Mouse (Mus musculus) megakaryocyte-erythroid progenitor cell, adult 5-6 weeks (primary cell): ENCODE measurements around the gene Disc1. TPM values are rescaled to one million over a fixed set of nuclear protein-coding genes. Genes with fewer than 3 reads are reported as not detected.
A peak's percentile ranks its signal among the peaks of the same experiment; 100 is the strongest.

Experiments used
- ATAC-seq: replicated peaks from 2 replicates; pipeline ENCODE4 v1.8.0; 2016; ENCODE audit warnings: mild to moderate bottlenecking, inconsistent platforms; ENCODE audit not compliant: severe bottlenecking, poor library complexity, low FRiP score, low TSS enrichment
- total RNA-seq, 2 experiments: library from RNA; stranded (forward) in 1 of 2; stranded (reverse) in 1 of 2; fragments of 200-1000, 215-1000 nt in 1 of 2; fragments of >200 nt in 1 of 2; fragmentation: Nextera tagmentation in 1 of 2; gene quantifications; 2 replicates each; pipeline ENCODE4 v1.2.3; 2014 to 2017

The Disc1 gene
- total RNA-seq (2014; fragmentation: Nextera tagmentation): not detected in 2 replicates
- total RNA-seq (2017): 0.69 TPM in 1 of 2 replicates, not detected in the other

DNA sequence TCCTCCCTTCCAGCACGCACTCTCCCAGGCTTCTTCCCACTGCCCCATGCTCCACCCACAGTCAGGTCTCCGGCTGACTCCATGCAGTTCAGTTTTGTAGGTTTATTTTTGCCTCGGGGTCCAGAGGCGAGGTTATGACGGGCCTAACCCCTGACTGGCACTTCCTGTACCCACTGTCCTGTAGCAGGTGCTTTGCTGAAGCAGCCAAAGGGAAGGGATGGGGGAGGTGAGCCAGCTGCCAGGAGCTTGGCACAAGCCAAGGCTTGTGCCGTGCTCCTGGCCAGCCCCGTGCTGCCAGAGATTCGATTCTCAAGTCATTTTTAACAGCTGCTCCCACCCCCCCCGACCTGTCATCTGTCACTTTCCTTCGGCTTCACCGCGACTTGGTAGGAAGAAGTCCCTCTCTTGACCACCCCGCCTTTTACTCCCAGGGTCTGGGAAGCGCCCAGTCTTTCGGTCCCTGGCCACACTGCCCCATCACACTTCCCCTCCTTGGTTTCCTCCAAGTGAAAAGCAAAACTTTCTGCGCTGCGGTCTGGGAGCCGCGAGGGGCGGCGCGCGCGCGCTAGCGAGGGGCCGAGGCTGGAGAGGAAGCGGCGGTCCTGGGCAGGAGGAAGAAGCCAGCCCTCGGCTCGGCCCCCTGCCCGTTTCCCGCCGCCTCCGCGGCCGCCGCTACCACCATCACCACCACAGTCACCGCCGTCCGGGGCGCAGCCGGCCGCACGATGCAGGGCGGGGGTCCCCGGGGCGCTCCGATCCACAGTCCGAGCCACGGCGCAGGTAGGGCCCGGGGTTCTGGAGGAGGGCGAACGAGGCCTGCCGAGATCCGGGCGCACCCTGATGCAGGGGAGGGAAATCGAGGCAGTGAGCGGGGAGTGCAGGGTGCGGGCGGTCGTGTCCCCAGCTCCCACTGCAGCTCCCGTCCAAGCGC, at the start of gene Disc1:
Gene Disc1, plus strand, starts transcription at position 691 of the 931 bp plus-strand sequence.
- no peak for ATAC-seq

- ATAC-seq: peak; percentile 97
Measured at GRCm38 (mm10) chr8:125012695-125013627, 41.0 kb upstream of the Disc1 start, which contains the start of gene Tsnax. Tsnax (plus strand) TSS chr8:125012997.

DNA sequence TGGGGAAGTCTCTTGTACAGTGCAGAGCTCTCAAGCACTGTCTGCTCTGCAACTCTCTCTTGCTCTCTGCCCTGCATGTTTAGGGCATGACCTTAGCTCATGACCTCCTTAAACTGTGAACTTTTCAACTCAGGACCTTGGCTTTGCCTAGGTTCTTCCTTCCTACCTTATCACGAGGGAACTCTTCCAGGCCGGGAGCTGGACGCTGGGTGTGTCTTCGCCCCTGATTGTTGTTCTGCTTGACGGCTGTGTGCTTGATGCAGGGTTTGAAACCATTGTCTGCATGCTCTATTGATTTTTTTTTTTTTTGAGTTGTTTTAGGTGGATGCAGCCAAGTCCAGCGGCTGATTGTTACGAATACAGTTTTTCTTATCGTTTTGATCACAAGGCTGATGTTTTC, 29.9 kb upstream of the Disc1 start:
- no peak for ATAC-seq

GRCm38 (mm10) chr8:125027211-125027610, 26.8 kb upstream of the Disc1 start:
- no peak for ATAC-seq

GRCm38 (mm10) chr8:125028841-125029240, 25.2 kb upstream of the Disc1 start:
- no peak for ATAC-seq

DNA sequence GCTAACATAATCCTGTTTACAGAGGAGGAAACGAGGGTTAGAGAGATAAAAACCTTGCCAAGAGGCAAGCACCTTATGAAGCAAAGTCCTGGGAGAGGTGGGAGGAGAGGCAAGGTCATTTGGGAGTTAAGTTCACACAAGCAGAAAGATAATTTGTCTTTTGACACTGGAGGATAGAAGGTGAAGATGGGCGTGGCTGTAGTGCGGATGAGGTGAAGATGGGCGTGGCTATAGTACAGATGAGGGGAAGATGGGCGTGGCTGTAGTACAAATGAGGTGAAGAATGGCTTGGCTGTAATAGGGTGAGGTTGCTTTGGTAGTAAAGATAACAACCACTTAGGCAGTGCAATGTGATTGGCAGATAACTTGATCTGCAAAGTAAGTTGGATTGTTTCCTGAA, 22.7 kb upstream of the Disc1 start:
- peak; percentile 89 for ATAC-seq

- peak; percentile 64 for ATAC-seq
Measured at GRCm38 (mm10) chr8:125034669-125035068, 19.3 kb upstream of the Disc1 start.

DNA sequence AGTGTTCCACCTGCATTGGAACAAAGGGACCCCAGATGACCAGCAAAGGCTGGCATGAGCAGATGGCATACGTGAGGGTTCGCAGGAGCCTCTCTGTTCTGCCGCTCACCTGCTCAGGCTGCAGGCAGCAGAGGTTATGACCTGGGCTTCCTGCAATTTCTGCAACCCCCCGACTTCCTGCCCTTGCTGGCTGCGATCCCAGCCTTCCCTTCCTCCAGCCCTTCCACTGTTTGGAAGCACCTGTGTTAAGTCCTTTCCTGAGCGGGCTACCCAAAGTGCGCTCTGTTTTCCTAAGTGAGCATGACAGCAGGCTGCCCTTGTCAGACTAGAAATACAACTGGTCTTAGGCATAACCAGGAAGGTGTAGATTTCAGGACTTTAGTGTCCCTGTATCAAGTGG, 16.9 kb upstream of the Disc1 start:
- no peak for ATAC-seq

DNA sequence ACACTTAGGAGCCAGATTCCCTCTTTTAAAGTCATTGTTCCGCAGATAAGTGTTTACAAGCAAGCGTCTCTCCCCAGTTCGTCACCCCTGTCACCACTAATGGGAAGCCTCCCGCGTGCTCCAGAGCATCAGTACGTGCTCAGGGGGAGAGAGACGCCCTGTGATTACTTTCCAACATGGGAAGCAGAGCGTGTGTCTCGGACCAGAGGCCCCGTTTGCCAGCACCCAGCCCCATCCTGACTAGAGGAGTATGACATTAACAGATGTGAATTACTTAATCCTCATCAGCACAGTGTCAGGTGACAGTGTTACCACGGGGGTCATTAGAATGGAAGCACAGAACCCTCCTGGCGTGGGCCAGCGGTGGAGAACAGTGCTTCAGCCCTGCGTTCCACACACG, 15.3 kb upstream of the Disc1 start:
- no peak for ATAC-seq

DNA sequence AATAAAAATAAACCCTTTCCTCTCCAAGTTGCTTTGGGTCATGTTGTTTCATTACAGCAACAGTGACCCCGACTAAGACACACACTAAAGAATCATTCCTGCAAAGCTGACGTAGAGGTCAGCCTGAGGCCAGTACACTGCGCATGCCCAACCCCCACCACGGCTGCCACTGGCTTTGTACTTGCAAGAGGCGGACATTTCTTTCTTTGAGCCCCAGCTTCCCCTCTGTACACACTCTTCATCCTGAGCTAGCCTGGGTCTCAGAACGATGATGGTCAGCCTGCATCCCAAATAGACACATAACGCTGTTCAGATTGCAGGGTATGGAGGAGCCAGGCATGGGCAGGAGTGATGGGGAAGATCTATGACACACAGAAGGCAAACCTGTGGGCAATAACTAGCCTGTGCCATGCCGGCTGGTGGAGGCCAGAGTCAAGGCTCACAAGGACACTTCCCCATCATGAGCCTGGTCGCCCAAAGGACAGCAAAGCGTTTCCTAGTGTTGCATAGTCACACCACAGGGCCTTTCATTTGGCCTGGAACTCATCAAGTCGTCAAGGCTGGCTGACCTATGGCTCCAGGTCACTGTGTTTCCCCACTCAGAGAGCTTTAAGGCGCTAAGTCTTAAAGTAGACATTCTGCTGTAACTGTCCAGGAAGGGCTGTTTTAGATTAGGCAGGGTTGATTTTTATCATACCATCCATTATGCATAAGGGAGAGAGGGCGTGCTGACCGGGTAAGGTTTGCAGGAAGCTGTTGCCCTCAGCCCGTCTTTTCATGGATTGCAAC, 13.2 kb upstream of the Disc1 start:
- no peak for ATAC-seq

DNA sequence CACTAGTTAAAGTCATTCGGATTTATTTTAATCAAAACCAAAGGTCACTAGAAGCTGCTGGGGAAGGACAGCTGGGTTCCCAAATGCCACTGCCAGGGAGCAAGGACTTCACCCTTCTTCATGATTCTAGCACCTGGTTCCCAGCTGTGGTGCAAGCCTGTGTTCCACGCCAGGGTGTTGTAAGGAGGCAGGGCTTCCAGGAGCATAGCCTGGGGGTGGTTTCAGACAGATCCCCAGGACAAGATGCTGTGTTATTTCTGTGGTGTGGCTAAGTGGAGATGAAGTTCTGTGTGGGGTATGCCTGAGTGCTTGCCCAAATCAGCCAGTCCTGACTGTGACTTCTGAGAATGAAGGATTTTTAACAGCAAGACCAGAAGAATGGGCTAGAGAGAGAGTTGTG, 12.5 kb upstream of the Disc1 start:
- no peak for ATAC-seq

DNA sequence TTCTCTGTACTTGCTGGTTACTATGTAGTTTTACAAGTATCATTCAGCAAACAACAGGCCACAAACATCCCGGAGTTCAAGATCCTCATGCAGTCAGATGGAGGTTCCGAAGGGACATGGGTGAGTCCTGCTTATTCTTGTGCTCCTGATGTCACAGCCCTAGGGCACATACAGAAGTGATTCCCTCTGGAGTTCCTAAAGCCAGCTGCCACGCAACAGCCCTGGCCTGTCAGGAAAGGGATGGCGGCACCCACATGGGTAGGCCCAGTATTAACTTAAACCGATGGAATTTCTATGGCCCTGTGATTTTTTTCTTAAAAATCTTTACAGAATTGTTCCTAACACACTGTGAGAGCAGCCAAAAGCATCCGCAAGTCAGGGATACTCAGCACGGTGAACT, 10.6 kb upstream of the Disc1 start:
- no peak for ATAC-seq

GRCm38 (mm10) chr8:125043935-125044334, 10.1 kb upstream of the Disc1 start:
- no peak for ATAC-seq

- no peak for ATAC-seq
Measured at GRCm38 (mm10) chr8:125045760-125046159, 8.2 kb upstream of the Disc1 start.

- no peak for ATAC-seq
Measured at GRCm38 (mm10) chr8:125049051-125049750, 4.8 kb upstream of the Disc1 start.

DNA sequence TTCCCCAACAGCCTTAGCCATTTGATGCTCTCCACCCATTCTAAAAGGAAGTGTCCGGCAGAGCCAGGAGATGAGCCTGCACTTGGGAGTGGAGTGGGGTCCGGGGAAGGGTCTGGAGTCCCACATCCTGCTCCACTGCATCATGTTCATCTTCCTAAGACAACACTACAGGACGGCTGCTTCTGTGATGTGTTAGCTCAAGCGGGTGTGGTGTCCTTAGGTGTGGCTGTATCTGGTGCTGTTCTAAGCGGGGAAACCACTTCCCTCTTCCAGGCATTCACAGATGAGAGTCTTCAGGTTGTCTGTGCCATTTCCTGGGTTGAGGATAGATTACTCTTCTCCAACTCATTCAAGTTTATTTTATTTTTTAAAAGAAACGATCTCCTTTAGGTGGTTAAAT, 4.2 kb upstream of the Disc1 start:
- no peak for ATAC-seq

DNA sequence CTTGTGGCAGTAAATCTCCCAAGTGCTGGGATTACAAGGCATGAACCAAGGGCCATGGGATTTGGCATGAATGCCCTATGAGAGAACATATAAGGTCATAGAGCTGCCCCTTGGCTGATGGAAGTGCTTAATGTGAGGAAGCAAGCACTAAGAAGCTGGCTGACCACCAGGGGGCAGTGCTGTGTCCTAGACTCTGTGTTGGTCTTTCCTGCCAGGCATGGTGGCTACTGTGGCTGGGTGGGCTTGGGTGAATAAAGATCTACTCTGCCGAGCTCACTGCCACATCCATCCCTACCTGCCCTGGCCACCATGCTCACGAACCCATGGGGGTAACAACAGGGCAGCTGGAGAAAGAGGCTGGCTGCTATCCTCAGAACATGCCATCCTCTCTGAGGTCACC, 2.0 kb upstream of the Disc1 start:
- ATAC-seq: peak; percentile 63; the same call in 1 of the 2 replicates

GRCm38 (mm10) chr8:125054436-125054810, 428 bp downstream of the Disc1 start:
- no peak for ATAC-seq

DNA sequence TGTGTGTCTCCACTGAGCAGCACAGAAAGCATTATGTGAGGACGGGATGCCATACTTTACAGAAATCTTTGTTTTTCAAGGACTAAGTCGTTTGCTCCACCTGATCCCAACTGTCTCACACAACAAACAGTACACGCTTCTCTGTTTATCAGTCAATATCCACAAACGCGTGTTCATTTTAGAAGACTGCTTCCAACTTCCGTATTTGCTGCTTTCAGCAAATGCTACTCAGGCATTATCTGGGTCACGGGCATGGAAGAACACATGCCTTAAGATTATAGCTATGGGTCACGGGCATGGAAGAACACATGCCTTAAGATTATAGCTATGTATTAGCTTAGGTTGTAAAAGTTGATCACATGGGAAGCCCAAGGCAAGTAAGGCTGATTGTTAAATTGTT, 6.9 kb downstream of the Disc1 start:
- ATAC-seq: no peak
